Mouse (Mus musculus) brain, embryonic 14.5 days (tissue): ENCODE measurements around the gene Pus10.

Source experiments
- CTCF ChIP-seq: fragments of 200-500 bp; IDR thresholded peaks from 2 replicates; pipeline ENCODE4 v1.5.1; 2012; ENCODE audit warnings: inconsistent platforms, mild to moderate bottlenecking, moderate library complexity, borderline replicate concordance; ENCODE audit not compliant: insufficient read depth, insufficient read length; ENCODE audit errors: extremely low read depth
- POLR2A ChIP-seq: fragments of 200-500 bp; IDR thresholded peaks from 2 replicates; pipeline ENCODE4 v1.6.1; 2012; ENCODE audit warnings: mild to moderate bottlenecking, inconsistent platforms, borderline replicate concordance; ENCODE audit not compliant: poor library complexity, insufficient read depth, insufficient read length, severe bottlenecking; ENCODE audit errors: extremely low read depth

GRCm38 (mm10) chr11:23740895-23741294 lies 75.4 kb downstream of the Pus10 start:
- TF ChIP-seq POLR2A (no peak), CTCF (no peak)
